Mouse (Mus musculus): Measurements from ENCODE around the gene Rpap3.

- TF ChIP-seq CTCF (IDR thresholded peaks at IDR 0.05; ENCODE audit: extremely low read depth, insufficient read depth, low read length): no peak
- TF ChIP-seq POLR2A (IDR thresholded peaks at IDR 0.05; ENCODE audit: extremely low read depth, insufficient read depth, low read length): no peak
Observed at GRCm38 (mm10) chr15:97670554-97670953, 35.1 kb downstream of the Rpap3 start.

Measured in cortical plate, adult 2 months (tissue).